Mouse (Mus musculus) liver, adult 2 months (tissue): ENCODE results near the gene Bub1b. TPM values are rescaled to one million over a fixed set of nuclear protein-coding genes. Genes with fewer than 3 reads are reported as not detected.

ENCODE experiments used
- DNase-seq: peaks from one replicate; pipeline ENCODE4 v3.0.0-alpha.2; 2011; ENCODE audit warnings: low read depth, low spot score; ENCODE audit errors: extremely low read depth
- H3K27ac ChIP-seq: fragments of 200-500 bp; replicated peaks from 2 replicates; pipeline ENCODE4 v1.5.1; 2012; ENCODE audit warnings: low read depth, mild to moderate bottlenecking, control low read depth, inconsistent platforms, low read length; ENCODE audit not compliant: insufficient read depth
- H3K27me3 ChIP-seq: fragments of 200-500 bp; 2 replicates; pipeline ENCODE4 v1.6.1; 2012; ENCODE audit warnings: mild to moderate bottlenecking, moderate library complexity, low read length, inconsistent platforms; ENCODE audit not compliant: control insufficient read depth, insufficient read depth
- H3K36me3 ChIP-seq: fragments of 200-500 bp; 2 replicates; pipeline ENCODE4 v1.6.1; 2012; ENCODE audit warnings: low read length, inconsistent platforms; ENCODE audit not compliant: control insufficient read depth, insufficient read depth
- H3K4me1 ChIP-seq: fragments of 200-500 bp; 2 replicates; pipeline ENCODE4 v1.6.1; 2011; ENCODE audit warnings: low read length; ENCODE audit not compliant: control insufficient read depth, insufficient read depth
- H3K4me3 ChIP-seq: fragments of 200-500 bp; 2 replicates; pipeline ENCODE4 v1.5.1; 2011; ENCODE audit warnings: low read depth, mild to moderate bottlenecking, control low read depth, low read length, moderate library complexity; ENCODE audit not compliant: insufficient read depth
- H3K79me2 ChIP-seq: fragments of 200-500 bp; 2 replicates; pipeline ENCODE4 v1.6.1; 2012; ENCODE audit warnings: inconsistent platforms, mild to moderate bottlenecking, low read length, moderate library complexity; ENCODE audit not compliant: control insufficient read depth, insufficient read depth
- H3K9ac ChIP-seq: fragments of 200-500 bp; 2 replicates; pipeline ENCODE4 v1.6.1; 2012; ENCODE audit warnings: low read depth, mild to moderate bottlenecking, control low read depth, inconsistent platforms, low read length
- CTCF ChIP-seq: fragments of 200-500 bp; IDR thresholded peaks from 2 replicates; pipeline ENCODE4 v1.5.1; 2011; ENCODE audit warnings: low read depth, low read length, control low read depth
- POLR2A ChIP-seq: fragments of 200-500 bp; IDR thresholded peaks from 2 replicates; pipeline ENCODE4 v1.6.1; 2011; ENCODE audit warnings: low read length, control low read depth; ENCODE audit not compliant: insufficient read depth; ENCODE audit errors: extremely low read depth
- WGBS: fragments of 180-500 bp; shearing (Covaris S2); methylation state at CpG from one replicate; pipeline ENCODE4 v1.1.7; 2018; 5-methylcytosine and 5-hydroxymethylcytosine counted together
- polyA plus RNA-seq: library from polyadenylated mRNA; depleted of rRNA; stranded (reverse); fragments of >200 nt; gene quantifications from 2 replicates; pipeline ENCODE4 v1.2.3, GENCODE M21; 2012
- total RNA-seq: library from RNA; depleted of rRNA; stranded (reverse); fragments of >200 nt; gene quantifications from 2 replicates; pipeline ENCODE4 v1.2.3, GENCODE M21; 2014

The Bub1b gene
- total and polyA plus RNA-seq, 2 experiments, result 0.21 to 0.65 TPM

DNA sequence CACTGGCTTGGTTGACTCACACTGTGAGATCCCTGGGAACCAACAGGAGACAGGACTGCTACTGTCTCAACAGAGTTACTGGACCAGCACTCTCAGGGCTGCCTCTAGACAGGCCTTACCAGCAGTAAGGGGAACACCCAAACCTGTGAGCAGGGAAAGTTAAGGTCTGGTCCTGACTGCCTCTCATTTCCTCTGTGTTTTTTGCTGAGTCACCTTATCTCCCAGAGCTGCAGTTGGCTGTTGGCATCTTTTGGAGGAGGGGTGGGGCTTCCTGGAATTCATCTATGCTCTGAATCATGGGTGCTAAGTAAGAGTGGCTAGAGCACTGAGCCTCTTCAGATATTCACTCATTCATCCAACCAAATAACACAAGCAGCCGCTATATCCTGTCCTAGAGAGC is 61.1 kb downstream of the Bub1b start:
- H3K4me1 ChIP-seq, result no peaks in the 10 kb centered on the region
- DNase-seq, result peak; percentile 18
- H3K4me3 ChIP-seq, result no peak overlapping the region
- H3K9ac ChIP-seq, result no peak overlapping the region
- H3K27me3 ChIP-seq, result peaks cover 7% of the 10 kb centered on the region; the same call in 1 of the 2 replicates
- no peaks in the 10 kb centered on the region for H3K36me3 ChIP-seq
- H3K79me2 ChIP-seq, result no peaks in the 10 kb centered on the region
- TF ChIP-seq CTCF (no peak), POLR2A (no peak)
- 73% methylated on average over 1 of the region's 1 CpGs for WGBS
- no peak overlapping the region for H3K27ac ChIP-seq

DNA sequence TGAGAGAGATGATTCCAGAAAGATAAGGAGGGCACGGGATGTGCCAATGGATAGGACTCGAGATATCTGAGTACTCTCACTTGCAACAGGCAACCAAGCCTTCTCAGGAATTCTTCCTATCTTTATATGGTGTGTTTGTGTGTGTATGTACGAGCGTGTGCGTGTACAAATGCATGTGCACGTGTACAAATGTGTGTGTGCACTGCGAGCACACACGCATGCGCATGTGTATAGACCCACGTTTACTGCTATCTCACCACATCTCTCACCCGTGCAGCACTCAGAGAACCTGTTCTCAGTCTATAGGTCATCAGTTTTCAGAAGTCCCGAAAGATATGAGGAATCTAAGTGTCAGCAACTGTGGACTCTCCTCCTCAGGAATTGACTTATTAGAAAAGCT is 61.5 kb downstream of the Bub1b start:
- Histone ChIP-seq H3K4me1 (no peaks in the 10 kb centered on the region), H3K9ac (no peak overlapping the region), H3K4me3 (no peak overlapping the region), H3K79me2 (no peaks in the 10 kb centered on the region), H3K36me3 (no peaks in the 10 kb centered on the region), H3K27me3 (peaks cover 8% of the 10 kb centered on the region; the same call in 1 of the 2 replicates), H3K27ac (no peak overlapping the region)
- DNase-seq, result no peak
- TF ChIP-seq POLR2A (no peak), CTCF (no peak)
- WGBS, result 79% methylated on average over 12 of the region's 12 CpGs

DNA sequence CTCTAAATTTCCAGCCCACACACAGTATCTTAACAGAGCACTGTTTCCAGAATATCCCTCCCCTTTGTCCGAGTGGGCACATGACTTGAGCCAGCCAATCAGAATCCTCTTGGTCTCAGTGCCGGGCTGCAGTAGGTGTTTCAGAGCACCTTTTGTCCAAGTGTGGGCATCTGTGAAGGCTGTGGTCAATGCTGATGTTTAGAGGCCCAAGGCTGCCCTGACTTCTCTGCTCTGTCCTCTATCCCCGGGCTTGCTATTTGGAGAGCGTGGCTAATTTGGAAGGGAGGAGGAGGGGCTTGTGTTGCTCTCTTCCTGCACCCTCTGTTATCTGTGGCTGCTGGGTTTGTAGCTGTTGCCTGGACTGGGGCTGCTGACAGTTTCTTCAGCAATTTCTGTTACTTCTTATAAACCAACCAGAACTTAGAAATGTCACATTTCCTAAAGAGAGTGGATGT is 62.0 kb downstream of the Bub1b start:
- Histone ChIP-seq H3K79me2 (no peaks in the 10 kb centered on the region), H3K4me3 (peak overlapping the region; percentile 34; the same call in 1 of the 2 replicates), H3K36me3 (no peaks in the 10 kb centered on the region), H3K27ac (no peak overlapping the region), H3K9ac (no peak overlapping the region), H3K4me1 (no peaks in the 10 kb centered on the region), H3K27me3 (peaks cover 8% of the 10 kb centered on the region; the same call in 1 of the 2 replicates)
- TF ChIP-seq CTCF, result no peak
- TF ChIP-seq POLR2A, result no peak
- DNase-seq, result peak; percentile 24
- 4% methylated on average over 4 of the region's 4 CpGs for WGBS

- Histone ChIP-seq H3K9ac (no peak overlapping the region), H3K79me2 (no peaks in the 10 kb centered on the region), H3K4me3 (no peak overlapping the region), H3K36me3 (no peaks in the 10 kb centered on the region), H3K4me1 (no peaks in the 10 kb centered on the region), H3K27me3 (peaks cover 8% of the 10 kb centered on the region; the same call in 1 of the 2 replicates), H3K27ac (no peak overlapping the region)
- no peak for TF ChIP-seq POLR2A
- no peak for DNase-seq
- 74% methylated on average over 9 of the region's 9 CpGs for WGBS
These were observed 63.9 kb downstream of the Bub1b start for GRCm38 (mm10) chr2:118661891-118662290.

DNA sequence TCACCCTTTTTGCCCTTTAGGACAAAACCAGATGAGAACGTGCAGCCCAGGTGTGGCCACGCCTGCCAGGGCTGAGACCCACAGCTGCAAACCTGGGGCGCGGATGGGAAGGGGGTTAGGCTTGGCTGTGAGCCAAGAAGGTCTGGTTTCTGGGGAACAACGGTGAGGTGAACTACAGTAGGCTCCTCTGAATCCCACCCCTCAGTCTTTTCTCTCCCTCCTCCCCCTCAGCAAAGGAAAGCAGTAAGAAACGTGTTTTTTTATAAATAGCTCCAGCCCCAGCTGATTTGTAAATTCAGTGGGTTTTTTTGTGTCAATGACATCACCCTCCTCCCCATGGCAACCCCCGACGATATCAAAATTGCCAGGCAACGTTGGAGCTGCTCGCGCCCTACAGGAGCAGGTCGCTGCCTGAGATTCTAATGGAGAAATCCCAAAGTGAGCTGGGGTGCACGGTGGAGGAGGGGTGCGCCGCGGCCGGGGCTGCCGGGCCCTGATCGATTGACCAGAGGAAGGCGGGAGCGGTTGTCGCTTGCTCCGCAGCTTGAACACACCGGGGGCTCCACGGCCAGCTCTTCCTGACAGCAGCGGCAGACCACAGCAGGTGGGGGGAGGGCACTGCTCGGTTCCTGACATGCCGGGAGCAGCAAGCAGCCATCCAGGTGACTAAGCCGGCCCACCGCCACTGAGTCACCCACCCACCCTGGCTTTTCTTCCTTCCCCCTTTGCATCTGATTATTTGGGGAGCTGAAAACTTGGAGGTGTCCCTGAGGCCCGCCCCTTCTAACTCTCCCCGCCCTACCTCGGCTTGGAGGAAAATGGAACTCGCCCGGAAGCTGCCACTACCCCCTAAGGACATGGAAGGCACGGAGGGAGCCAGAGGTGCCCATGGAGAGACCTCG is 65.1 kb downstream of the Bub1b start, which contains the start of gene Pak6:
TSS of gene Pak6 (plus strand) at position 402 of the 902 bp plus-strand sequence.
- H3K4me3 ChIP-seq, result peak within 1 kb of the TSS; percentile 36; the same call in 1 of the 2 replicates
- no peak for TF ChIP-seq POLR2A
- TF ChIP-seq CTCF, result no peak
- WGBS, result 7% methylated on average over 37 of the region's 37 CpGs
- DNase-seq, result no peak
- no peaks in the 10 kb centered on the region for H3K79me2 ChIP-seq
- peak within 1 kb of the TSS; percentile 42; the same call in 1 of the 2 replicates for H3K9ac ChIP-seq
- H3K27ac ChIP-seq, result no peak within 1 kb of the TSS
- H3K4me1 ChIP-seq, result no peaks in the 10 kb centered on the region
- no peaks in the 10 kb centered on the region for H3K36me3 ChIP-seq
- peaks cover 8% of the 10 kb centered on the region; the same call in 1 of the 2 replicates for H3K27me3 ChIP-seq
